Mouse (Mus musculus): Measurements from ENCODE around the gene Ccdc92b.

The Ccdc92b gene

DNA sequence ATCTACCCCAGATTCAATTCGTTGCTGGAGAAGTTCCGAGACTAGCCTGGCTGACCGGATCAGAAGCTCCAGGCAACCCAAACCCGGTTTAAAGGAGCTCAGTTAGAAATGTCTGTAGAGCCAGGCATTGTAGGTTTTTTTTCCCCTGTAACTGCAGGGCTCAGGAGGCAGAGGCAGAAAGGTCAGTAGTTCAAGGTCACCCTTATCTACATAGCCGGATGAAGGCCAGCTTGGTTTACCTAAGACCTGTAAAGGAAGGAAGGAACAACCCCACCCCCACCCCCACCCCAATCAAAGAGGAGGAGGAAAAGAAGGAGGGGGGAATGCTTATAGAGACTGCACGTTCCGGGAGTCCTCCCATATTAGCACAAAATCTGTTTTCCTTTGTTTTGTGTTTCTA, 8.0 kb upstream of the Ccdc92b start:
- DNase-seq (ENCODE audit: low read depth, low spot score): no peak

DNA sequence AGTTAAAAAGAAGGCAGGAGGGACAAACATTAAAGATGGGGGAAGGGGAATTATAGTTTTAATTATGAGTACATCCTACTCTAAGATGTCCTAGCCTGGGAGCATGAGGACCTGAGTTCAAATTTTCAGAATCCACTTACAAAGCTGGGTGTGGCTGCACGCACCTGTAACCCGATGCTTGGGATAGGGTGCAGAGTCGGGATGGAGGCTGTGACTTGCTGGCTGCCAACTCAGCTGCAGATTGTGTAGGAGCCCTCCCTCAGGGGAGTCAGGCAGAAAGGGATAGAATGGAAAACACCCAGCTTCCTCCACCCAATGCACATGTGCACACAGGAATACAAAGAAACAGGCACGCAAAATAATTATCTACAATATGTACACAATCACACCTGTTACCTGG, 6.0 kb upstream of the Ccdc92b start:
- no peak for DNase-seq (ENCODE audit: low read depth, low spot score)

DNA sequence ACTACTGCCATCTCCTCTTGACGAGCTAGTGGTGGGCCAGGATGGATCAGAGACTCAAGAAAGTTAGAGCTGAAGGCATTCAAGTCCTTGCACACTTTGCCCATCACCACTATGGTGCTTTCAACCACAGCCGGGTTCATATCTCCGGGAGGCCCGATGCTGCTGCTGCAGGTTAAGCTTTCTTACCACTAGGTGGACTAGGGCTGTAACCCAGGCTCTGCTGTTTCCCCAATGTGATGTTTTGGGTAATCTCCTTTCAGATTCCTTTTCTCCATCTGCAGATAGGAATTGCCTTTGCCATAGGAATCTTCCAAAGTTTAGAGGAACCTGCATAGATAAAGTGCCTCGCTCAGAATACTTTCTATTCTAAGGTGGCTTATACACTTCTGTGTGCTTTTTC, 3.8 kb upstream of the Ccdc92b start:
- no peak for DNase-seq (ENCODE audit: low read depth, low spot score)

DNA sequence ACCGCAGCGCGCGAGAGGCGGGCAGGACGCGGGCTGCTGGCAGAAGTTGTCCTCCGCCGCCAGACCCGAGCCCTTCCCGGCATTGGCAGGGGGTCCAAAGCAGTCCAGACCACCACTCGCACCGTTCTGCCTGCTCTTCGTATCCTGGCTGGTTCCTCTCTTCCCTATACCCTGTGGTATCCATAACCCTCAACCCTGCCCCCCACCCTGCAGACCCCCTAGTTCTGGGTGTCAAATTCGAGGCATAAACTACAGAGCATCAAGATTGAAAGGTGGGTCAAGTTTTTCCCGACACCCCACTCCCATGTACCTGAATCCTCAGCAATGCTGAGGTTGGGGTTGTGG, 523 bp downstream of the Ccdc92b start:
- no peak for DNase-seq (ENCODE audit: low read depth, low spot score)

DNA sequence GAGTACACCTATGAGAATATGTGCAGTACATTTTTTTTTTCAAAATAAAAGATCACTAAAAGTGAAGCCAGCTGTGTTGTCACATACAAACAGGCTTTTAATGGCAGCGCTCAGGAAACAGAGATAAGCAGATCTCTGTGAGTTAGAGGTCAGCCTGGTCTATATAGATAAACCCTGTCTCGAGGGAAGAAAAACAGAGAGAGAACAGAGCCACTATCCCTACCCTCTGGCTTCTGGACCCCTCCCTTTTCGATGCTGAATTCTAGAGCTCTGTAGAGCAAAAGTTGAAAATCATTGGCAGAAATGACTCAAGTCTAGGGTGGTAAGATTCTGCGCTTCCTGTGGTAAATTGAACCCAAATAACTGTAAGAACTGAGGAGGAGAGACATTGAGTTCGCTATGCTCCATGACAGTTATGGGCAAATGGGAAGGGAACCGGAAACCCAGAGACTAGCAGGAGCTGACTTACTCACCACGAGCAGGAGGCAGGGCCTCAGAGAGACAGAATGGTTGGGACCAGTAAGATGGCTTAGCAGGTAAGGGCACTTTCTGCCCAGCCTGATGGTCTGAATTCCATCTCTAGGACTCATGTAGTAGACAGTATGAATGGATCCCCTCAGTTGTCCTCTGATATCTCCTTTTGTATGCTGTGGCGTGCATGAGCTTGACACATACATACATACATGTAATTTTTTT, 2.7 kb downstream of the Ccdc92b start:
- no peak for DNase-seq (ENCODE audit: low read depth, low spot score)

DNA sequence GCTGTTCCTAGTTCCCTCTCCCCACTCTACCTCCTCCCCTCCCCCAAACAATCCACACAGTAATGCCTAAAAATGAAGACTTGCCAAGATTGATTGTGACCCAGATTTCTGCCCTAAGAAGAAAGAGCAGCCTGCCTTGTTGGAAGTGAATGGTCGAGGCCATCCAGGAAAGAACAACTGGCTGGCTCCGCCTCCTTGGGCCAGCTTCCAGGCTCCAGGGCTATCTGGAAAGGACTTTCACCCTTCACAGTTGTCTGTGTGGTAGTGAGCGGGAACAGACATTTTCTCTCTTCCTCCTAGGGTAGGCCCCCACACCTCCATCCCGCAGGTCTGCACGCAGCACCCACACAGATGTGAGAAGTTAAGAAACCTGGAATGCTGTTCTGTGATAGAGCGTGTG, 4.3 kb downstream of the Ccdc92b start:
- no peak for DNase-seq (ENCODE audit: low read depth, low spot score)

DNA sequence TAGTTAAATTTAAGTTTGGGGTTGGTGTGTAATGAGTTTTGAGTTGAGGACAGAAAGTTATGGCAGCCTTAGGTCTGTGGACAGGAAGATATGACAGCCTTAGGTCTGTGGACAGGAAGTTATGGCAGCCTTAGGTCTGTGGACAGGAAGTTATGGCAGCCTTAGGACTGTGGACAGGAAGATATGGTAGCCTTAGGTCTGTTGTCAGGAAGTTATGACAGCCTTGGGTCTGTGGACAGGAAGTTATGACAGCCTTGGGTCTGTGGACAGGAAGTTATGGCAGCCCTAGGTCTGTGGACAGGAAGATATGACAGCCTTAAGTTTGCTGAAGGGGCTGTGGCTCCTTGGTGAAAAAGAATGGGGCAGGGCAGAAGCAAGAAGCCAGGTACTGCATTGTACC, 5.9 kb downstream of the Ccdc92b start:
- DNase-seq (ENCODE audit: low read depth, low spot score): no peak

DNA sequence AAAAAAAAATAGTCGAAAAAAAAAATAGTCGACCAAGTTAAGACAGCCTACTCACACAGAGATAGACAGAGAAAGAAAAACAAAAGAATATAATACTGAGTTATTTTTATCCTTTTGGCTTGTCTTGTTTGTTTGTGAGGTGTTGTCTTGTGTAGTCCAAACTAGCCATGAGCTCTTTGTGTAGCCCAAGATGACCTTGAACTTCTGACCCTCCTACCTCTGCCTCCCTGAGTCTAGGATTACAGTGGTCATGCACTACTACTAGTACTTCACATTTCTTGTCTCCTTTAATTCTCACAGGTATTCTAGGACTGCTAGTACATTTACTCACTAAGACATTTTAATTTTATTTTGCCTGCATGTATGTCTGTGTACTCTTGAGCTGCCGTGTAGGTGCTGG, 8.1 kb downstream of the Ccdc92b start:
- no peak for DNase-seq (ENCODE audit: low read depth, low spot score)

DNA sequence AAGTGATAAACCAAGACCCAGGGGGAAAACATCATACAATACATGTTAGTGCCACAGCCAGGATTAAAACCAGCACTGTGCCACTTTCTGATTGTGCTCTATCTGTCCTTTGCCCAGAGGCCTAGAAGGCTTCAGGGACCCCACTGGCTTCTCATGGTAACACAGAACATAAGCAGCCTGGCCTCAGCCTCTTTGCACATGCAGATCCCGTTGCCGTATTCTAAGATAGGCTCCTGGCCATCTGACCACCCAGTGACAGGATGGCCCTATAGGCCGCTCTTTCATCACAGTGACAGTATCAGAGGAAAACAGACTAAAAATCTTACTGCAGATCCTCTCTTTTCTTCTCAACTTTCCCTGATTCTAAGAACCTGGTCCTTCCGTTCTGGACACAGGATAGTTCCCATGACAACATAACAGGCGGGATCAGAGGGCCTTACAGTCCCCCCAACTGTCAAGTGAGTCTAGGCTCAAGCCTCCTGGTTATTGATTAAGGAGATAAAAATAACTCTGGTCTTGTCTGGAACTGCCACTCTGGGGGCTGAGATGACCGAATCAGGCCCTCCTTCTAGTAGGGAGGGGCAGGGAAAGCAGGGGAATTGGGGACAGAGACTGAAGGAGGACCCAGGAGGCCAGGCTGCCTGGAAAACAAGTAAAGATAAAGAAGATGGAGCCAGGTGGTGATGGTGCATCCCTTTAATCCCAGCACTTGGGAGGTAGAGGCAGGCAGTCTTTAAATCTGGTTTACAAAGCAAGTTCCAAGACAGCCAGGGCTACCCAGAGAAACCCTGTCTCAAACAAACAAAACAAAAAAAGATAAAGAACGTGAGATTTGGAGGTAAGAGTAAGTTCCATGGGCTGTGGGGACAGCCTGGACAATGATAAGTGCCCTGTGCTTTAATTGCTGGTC, 12.7 kb downstream of the Ccdc92b start:
- DNase-seq (ENCODE audit: low read depth, low spot score): no peak

DNA sequence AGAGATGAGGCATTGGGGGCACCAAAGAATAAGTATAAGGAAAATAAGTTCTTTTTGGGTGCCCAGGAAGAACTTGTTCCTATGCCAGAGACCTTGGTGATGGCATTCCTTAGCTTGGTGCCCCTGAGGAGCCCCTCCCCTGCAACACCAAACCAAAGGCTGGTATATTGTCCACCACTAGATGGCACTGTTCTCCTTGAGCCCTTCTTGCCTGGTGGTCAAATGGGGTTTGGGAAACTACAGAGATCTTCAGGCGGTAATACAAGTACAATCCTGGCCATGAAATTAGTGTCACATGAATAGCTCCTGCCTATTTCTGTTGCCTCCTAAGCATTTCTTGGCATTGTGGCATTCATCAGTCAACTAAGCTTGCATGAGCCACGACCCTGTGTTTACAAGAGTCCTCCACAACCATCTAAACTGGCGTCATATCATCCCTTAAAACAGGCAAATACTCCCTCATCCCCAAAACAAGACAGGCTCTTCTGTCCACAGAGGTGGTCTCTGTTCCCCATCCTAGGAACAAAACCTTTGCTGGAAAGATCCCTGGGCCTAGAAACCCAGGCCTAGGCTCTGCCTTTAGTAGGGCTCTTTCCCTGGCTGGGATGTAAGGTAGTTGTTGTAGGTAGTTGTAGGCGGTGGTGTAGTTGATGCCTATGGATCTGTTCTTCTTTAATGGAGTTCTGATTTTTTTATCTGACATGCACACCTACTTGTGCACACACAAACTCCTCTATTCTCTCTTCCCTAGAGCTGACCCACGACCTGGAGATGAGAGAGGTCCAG, 15.3 kb downstream of the Ccdc92b start:
- peak; percentile 84 for DNase-seq (ENCODE audit: low read depth, low spot score)

DNA sequence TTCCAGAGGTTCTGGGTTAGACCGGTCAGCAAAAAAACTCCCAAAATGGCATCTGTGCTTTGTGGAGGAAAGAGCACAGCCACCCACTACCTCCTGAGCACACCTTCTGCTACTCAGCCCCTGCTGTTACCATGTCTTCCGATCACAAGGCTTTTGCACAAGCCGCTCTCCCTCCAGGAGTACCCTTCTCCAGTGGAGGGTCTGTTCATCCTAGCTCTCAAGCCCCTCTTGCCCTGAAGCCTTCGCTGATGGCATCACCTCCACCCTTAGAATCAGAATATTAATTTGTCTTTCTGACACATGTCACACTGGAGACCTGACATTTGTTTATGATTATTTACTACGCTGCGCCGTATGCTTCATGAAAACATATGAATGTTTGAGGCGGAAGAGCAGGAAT, 18.1 kb downstream of the Ccdc92b start:
- no peak for DNase-seq (ENCODE audit: low read depth, low spot score)

DNA sequence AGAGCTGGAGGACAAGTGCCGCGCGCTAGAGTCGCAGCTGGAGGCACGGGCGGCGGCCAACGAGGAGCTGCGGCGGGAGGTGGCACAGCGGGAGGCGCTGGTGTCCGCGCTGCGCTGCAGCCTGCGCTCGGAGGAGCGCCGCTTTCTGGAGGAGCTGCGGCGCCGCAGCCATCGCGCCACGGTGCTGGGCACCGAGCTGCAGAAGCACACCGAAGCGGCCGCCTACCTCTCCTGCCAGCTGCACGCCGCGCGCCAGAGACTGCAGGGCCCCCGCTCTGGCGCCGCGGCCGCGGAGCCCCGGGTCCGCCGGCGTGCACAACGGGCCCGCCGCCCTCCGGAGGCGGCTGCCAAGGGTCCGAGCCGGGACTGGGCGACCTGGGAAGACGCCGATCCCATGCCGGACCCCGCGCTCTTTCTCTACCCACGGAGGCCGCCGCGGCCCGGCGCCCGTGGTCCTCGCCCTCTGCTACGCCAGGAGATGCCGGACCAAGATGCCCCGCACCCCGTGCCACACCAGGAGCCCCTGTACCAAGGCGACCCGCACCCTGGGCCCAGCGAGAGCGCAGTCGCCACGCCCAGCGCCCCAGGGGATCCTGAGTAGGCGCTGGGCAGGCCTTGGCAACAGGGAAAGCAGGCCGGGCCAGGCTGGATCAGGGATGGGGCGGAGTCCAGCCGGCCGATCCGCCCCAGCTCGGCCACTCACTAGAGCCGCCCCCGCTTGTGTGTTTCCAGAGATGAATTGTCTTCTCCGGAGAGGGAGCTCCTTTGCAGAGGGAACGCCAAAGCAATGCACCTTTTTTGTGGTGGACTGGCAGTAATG, 18.8 kb downstream of the Ccdc92b start:
- DNase-seq (ENCODE audit: low read depth, low spot score): peak; percentile 72

DNA sequence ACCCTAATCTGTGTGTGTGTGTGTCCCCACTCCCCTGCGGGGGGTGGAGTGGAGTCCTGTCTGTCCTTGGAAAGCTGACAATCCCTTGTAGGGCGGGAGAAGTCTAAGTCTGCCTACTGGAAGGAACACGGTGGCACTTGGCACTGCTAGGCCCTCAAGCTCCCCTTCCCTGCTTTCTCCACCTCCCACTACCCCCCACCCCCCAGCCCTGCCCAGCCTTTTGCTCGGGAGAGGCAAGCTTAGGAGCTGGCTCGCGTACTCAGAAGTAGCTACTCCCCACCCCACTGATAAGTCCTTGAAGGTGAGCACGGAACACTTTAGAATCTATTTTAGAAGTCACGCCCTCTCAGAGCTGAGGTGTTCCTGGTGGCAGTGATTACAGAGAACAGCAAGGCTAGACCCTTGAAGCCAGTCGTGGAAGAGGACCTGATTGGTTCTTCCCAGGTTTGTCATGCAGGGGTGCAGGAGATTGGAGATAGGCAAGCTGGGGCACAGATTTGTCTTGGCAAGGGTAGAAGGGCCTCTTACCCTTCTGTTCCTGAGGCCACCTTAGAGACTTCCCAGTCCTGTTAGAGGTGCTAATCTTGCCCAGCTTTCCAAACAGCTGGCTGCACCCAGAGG, 19.5 kb downstream of the Ccdc92b start:
- no peak for DNase-seq (ENCODE audit: low read depth, low spot score)

DNA sequence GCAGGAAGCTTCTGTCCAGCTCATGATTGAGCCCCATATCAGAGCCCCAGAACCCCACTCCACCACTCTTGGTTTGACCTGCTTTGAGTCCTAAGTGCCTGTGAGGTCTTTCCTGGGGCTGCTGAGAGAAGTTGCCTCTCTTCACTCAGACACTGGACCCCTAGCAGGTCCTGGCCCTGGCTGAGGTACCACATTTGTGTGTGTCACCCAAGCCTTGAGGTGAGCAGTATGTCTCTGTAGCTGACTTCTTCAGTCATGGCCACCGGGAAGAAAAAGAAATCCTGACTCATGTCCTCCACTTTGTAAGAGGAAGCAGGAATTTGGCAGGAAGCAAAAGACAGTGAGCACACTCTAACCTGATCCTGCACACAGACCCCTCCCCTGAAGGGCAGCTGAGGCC, 20.2 kb downstream of the Ccdc92b start:
- DNase-seq (ENCODE audit: low read depth, low spot score): no peak

DNA sequence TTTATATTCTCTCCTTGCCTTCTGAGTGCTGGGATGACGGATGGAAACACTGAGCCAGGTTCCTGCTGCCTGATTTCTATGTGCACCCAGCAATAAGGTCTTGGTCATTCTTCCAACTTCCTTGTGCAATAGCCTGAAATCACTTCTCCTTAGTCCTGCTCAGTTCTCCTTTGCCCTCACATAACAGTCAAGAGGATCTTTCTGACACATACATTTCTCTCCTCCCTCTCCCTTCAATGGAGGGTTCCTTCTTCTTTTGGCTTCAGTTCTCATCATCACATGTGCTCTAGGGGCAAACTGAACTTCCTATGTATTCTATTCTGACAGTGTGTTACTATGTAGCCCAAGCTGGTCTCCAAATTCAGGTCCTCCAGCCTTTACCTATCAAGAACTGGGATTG, 28.6 kb downstream of the Ccdc92b start:
- no peak for DNase-seq (ENCODE audit: low read depth, low spot score)

DNA sequence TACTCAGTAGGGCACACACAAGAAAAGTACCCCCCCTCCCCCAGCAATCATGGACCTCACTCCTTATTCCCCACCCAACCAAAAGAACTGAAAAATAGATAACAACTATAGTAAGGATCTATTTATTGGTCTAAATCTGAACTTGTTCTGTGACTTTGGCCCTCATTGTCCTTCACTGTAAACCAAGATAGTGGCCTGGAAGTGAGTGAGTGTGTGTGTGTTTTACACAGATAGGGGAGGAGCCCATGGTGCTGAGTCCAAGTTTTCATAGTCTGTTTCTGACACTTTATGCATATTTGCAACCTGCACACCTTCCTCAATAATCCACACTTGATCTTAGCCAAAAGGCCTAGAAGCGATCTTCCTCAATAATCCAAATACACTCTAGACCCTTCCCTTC, 29.3 kb downstream of the Ccdc92b start:
- no peak for DNase-seq (ENCODE audit: low read depth, low spot score)

DNA sequence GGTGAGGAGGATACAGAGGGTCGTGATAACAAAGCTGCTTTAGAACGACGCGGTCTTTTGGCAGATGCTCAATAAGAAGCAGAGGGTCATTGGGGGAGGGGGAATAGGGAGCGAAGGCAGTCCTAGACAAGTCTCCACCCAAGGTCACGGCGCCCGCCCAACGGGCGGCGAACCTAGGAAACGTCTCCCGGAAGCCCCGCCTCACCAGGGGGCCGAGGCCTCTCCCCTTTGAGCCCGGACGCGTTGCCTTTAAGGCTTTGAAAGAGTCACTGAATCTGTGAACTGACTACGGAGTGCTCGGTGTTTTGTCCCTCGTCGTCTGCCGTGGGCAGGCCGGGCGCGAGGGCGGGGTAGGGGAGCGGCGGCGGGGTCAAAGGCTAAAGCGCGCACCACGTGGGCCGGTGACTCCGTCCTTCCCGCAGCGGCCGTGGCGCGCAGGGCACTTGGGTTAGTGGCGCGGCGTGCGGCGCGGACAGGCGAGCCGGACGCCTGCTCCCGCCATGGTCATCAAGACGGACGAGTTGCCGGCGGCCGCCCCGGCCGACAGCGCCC, 29.8 kb downstream of the Ccdc92b start, which contains the start of gene Cluh:
Cluh (plus strand) TSS at position 401 of the 552 bp plus-strand sequence.
- peak; percentile 95 for DNase-seq (ENCODE audit: low read depth, low spot score)

DNA sequence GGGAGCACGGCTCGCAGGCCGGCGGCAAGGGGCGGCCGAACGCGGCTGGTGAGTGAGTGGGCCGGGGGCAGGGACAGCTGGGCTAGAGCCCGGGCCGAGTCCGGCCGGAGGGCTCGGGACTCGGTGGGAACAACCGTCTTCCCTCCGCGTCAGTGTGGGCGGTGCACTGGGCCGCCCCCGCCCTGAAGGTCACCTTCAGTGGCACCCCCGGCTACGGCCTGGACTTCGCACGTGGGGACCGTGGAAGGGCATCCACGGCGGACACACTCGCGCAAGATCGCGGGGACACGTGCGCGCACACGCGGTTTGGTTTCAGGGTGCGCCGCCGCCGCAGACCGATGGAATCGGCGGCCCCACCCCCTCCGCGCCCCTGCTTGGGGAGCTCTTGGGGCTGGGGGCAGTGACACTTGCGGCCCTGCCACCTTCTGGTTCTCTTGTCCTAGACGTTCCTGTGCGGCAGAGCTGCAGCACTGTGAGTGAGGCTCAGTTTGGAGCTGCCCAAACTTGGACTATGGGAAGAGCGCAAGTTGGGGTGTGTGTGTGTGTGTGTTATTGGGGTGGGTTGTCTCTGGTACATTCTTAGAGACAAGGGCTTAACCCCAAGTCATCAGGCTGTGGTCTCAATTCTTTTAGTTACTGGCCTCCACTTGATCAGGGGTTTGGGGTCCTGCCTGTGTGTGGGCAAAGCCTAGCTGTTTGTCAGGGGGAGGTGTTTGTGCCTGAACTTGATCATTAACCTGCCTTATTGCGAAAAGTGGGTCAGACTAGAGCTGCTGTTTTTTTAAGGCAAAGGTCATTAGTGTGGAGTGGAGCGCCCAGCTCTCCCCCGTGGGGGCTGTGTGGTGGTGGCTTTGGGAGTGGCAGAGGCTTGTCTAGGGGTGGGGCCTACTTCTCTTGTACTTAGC, 30.5 kb downstream of the Ccdc92b start:
- peak; percentile 47 for DNase-seq (ENCODE audit: low read depth, low spot score)

DNA sequence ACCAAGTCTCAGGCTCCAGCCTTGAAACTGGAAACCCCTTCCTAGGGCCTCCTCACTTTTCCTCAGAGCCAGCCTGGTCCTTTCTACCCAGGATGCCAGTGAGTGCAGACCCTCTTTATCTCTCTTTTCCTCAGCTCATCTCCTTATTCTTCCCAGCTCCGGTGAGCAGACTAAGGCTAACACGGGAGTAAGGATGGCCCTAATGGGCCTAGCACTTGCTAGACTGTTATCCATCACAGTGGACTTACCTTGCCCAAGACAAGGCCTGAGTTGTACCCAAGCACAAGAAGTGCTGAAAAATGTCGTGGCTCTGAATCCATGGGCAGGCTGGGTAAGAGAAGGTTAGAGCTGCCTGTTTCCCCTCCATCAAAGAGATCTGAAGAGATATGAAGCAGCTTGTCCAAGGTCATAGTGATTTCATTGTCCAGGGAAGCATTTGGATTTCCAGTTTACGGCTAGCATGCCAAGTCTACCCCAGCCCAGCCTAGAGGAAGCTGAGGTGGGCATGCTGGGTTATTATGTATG, 31.2 kb downstream of the Ccdc92b start:
- no peak for DNase-seq (ENCODE audit: low read depth, low spot score)

Data from CD4-positive, CD25-positive, alpha-beta regulatory T cell, adult 2 months (primary cell).